Mouse (Mus musculus) lung, adult 18-20 months (tissue): Measurements from ENCODE around the gene Fzr1.

ENCODE experiments used
- DNase-seq, 2 experiments: peaks; one replicate each; pipeline ENCODE4 v3.0.0; 2022; ENCODE audit warnings: mixed read lengths in 2 of 2

The Fzr1 gene

GRCm38 (mm10) chr10:81415549-81416310, 37.4 kb upstream of the Fzr1 start:
- DNase-seq = no peak

DNA sequence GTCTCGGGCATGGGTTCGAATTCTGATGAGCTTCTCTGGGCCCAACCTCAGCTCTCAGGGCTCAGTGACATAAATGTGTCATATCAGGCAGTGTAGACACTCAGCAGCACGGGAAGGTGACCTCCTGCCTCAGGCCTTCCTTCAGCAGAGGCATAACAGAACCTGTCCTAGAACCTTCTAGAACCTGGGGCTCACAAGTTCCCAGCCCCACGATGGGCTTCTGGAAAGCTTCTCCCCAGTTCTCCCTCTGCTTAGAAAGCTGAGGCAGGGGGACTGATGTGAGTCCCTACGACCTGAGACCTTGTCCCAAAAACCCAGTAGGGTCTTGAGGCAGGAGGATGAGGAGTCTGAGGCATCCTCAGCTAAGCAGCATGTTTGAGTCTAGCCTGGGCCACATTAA, 36.8 kb upstream of the Fzr1 start:
- no peak for DNase-seq

DNA sequence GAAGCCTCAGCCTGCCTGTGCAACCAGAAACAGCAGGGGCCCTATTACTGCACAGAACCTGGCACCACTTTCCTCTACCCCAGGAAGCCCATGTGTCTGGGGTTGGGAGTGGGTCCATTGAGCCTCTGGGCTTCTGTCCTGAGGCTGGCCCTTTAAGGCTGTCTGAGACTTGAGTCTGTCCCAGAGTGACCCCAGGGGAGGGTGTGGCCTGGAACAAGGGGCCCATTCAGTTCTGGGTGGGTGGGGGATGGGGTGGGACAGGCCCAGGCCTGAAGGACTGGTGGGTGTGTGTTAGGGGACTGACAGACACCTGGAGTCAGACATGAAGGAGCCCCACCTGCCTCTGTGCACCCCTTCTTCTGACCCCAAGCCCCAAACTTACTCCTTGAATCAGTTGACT, 36.4 kb upstream of the Fzr1 start:
- DNase-seq = peak in 1 of 2 experiments; percentile 77

DNA sequence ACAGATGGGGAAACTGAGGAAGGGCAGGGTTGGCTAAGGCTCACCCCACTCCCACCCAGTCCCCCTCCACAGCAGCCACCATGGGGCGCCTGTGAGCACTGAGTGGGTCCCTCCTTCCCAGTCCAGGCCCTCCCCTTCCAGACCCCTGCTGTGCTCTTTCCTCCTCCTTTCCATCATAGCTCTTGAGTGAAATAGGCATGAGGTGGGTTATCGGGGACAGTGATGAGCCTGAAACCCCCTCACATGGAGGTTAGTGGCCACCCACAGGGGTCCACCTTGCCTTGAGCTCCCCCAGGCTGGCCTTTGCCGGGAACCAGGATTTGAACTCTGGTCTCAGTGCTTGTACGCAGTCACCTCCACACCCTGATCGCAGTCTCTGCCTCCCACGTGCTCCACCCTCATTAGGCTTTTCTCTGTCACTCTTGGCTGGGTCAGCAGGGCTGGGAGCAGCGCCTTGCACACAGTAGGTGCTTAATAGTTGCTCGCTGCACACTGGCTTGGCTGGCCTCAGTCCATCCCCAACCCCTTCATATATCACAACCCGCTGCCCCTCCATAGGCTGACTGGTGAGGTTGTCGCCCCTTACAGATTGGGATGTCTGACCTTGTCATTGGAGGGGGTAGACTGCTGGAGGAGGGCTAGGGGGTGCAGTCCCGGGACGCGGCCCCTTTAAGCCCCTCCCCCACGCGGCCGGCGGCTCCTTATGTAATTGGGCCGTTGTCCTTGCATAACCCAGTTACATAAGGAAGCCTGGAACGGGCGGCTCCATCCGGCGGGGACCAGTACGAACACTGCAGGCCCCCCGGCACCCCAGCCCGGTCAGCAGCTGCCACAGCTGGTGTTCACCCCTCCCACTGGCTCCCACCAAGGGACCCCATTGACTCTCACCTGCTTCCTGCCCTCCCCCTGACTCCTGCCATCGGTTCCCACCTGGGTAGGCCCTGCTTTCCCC, 35.3 kb upstream of the Fzr1 start:
- peak; percentile 89 to 94 for DNase-seq

DNA sequence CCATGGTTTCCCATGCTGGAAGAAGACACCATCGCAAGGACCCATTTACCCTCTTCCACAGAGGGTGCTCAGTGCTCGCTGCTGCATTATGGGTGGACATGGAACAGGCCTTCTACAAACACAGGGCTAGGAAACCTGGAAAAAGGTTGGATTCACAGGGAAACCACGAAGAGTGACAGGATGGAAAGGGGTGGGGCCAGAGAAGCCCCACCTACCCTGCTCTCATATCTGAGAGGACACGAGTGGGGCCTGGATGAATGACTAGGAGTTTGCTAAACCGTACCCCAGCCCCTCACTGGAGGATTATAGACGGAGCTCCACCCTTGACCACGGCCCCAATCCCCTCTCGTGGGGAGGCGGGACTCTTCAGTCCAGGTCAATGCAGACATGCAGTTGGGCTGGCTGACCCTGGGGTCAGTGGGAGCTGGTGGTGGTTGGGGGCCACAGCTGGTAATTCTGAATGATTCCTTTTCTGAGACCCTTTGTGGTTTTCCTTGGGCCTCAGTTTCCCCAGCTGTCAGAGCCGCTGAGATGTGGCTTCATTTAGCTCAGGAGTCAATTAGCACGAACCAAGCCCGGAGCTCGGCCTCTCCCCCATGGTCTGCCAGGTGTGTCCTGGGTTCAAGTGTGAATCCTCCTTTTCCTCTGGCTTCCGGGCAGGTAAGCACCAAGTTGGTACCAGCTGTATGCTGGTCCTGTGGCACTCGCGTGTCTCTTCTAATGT, 34.4 kb upstream of the Fzr1 start:
- DNase-seq = no peak

DNA sequence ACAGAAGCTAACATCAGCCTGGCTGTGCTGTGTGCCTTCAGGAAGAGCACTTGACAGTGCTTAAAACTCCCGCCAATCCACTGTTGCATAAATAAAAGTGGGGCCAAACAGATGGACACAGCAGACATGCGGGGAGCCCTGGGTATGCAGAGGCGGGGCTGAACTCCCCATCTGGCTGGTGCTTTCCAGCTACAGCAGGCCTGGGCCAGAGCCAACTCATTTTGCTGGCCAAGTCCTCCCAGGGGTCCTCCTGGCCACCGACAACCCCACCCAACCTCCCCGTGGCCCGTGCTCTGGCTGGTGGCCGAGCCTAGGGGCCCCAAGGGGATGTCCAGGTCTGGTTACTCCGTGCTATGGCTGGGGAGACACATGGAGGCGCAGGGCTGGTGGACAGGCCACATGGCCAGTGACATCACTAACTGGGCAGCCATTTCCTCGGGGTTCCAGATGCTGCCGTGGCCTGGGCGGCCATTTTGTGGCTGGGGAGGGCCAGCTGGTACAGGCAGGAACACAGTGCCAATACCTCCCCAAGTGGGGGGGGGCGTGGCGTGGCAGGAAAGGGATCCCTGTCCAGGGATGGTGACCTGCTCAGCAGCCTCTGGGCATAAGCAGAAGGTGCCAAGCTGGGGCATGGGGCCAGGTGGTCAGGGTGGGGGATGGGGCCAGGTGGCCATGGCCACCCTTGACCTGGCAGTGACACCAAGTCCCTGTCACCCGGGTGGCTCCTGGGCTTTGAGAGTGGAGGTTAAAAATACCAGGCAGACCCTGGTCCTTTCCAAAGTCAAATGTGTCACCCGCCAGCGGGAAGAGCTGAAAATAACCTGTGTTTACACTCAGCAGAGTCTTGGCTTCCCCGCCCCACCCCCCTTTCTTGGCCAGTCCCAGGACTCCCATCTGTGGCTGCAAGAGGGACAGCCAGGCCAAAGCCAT, 33.4 kb upstream of the Fzr1 start:
- DNase-seq = peak; percentile 79 to 86

GRCm38 (mm10) chr10:81410981-81411380, 32.7 kb upstream of the Fzr1 start:
- DNase-seq = no peak

DNA sequence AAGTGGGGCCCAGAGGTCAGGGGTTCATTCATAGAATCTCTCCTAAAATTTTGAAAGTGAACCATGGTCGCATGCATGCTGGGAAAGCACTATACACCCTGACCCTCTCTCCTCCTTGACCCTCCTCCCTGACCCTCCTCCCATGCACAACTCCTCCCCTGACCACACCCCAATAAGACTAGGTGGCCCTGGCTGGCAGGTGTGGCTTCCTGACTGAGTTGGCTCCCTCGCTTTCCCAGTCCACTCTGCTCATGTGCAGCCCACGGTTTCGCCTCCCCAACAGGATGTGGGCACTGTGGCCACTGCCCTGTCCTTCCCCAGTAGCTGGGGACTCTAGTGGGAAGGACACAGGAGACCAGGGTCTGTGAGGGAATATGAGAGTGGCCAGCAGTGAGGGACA, 32.0 kb upstream of the Fzr1 start:
- DNase-seq = peak; percentile 63 to 72

- DNase-seq = no peak
These were observed 31.0 kb upstream of the Fzr1 start for GRCm38 (mm10) chr10:81409330-81409729.

GRCm38 (mm10) chr10:81408871-81409291, 30.6 kb upstream of the Fzr1 start:
- peak; percentile 93 to 95 for DNase-seq

DNA sequence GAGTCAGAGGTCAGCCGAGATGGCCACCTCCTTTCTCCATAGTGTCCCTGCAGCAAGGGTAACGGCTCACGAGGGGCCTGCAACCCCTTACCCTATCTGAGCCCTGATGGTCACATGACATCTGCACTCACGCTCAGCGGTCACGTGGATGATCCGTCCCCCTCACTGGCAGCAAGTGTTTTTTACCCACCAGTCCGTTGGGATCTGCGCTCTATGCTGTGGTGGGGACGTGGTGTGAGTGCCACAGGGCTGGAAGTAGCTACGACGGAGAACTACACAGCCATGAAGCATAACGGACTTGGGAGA, 30.1 kb upstream of the Fzr1 start:
- no peak for DNase-seq

- peak; percentile 91 to 94 for DNase-seq
These were observed 29.5 kb upstream of the Fzr1 start for GRCm38 (mm10) chr10:81407539-81408423.

GRCm38 (mm10) chr10:81406504-81407440, 28.5 kb upstream of the Fzr1 start:
- no peak for DNase-seq

- peak in 1 of 2 experiments; percentile 74 for DNase-seq
These were observed 27.4 kb upstream of the Fzr1 start for GRCm38 (mm10) chr10:81405588-81406201.

GRCm38 (mm10) chr10:81404720-81405119, 26.4 kb upstream of the Fzr1 start:
- peak; percentile 73 to 75 for DNase-seq

GRCm38 (mm10) chr10:81404082-81404481, 25.8 kb upstream of the Fzr1 start:
- no peak for DNase-seq

GRCm38 (mm10) chr10:81403511-81403910, 25.2 kb upstream of the Fzr1 start:
- no peak for DNase-seq

DNA sequence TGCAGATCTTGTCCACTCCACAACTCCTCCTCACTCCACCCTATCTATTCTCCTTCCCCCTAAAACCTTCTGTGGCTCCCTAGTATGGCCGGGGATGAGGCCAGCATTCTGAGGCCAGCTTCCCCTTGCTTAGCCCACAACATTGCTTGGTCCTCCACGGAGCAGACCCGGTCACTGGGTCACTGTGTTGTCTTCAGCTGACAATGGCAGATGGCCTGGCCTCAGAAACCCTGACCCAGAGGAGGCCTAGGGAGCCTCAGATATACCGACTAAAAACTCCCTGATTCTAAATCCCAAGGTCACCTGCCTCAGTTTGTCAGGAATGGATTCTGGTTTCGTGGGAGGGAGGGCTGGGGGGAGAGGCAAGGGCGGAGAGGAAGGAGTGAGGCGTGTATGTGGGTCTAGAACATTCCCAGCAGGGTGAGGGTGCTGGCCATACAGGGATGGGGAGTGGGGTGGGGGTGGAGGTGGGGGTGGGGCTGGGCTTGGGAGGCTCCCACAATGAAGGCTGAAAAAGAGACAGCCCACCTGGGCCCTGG, 24.0 kb upstream of the Fzr1 start:
- DNase-seq = no peak
